Mouse (Mus musculus) liver (tissue): ENCODE data around the gene Med27.

Source experiments
- DNase-seq: peaks from one replicate; pipeline ENCODE4 v3.0.0-alpha.2; 2020; ENCODE audit warnings: mixed read lengths

Gene Med27

GRCm38 (mm10) chr2:29481856-29482255 lies 135.2 kb downstream of the Med27 start:
- DNase-seq, result no peak

- DNase-seq, result no peak
Observed at GRCm38 (mm10) chr2:29482979-29483718, 136.5 kb downstream of the Med27 start.

GRCm38 (mm10) chr2:29485519-29485918 lies 138.9 kb downstream of the Med27 start:
- DNase-seq, result no peak

GRCm38 (mm10) chr2:29486491-29486890 lies 139.9 kb downstream of the Med27 start:
- no peak for DNase-seq

- no peak for DNase-seq
Observed at GRCm38 (mm10) chr2:29487652-29488051, 141.0 kb downstream of the Med27 start.

- DNase-seq, result no peak
Observed at GRCm38 (mm10) chr2:29488379-29489236, 142.0 kb downstream of the Med27 start.

- no peak for DNase-seq
Observed at GRCm38 (mm10) chr2:29491656-29492055, 145.0 kb downstream of the Med27 start.

- no peak for DNase-seq
Observed at GRCm38 (mm10) chr2:29493396-29494031, 146.9 kb downstream of the Med27 start.

- DNase-seq, result no peak
Observed at GRCm38 (mm10) chr2:29495271-29495670, 148.7 kb downstream of the Med27 start.

GRCm38 (mm10) chr2:29500601-29501350 lies 154.2 kb downstream of the Med27 start:
- no peak for DNase-seq

GRCm38 (mm10) chr2:29501381-29501780 lies 154.8 kb downstream of the Med27 start:
- DNase-seq, result no peak

GRCm38 (mm10) chr2:29504848-29505247 lies 158.2 kb downstream of the Med27 start:
- no peak for DNase-seq

GRCm38 (mm10) chr2:29506411-29506810 lies 159.8 kb downstream of the Med27 start:
- DNase-seq, result no peak

- no peak for DNase-seq
Observed at GRCm38 (mm10) chr2:29513131-29513530, 166.5 kb downstream of the Med27 start.

- DNase-seq, result no peak
Observed at GRCm38 (mm10) chr2:29514836-29515235, 168.2 kb downstream of the Med27 start.

- DNase-seq, result no peak
Observed at GRCm38 (mm10) chr2:29515831-29516447, 169.3 kb downstream of the Med27 start.

- no peak for DNase-seq
Observed at GRCm38 (mm10) chr2:29516621-29517170, 170.1 kb downstream of the Med27 start.

GRCm38 (mm10) chr2:29519402-29519801 lies 172.8 kb downstream of the Med27 start:
- DNase-seq, result no peak

- DNase-seq, result no peak
Observed at GRCm38 (mm10) chr2:29520206-29520605, 173.6 kb downstream of the Med27 start.

GRCm38 (mm10) chr2:29521486-29521885 lies 174.9 kb downstream of the Med27 start:
- no peak for DNase-seq

- DNase-seq, result no peak
Observed at GRCm38 (mm10) chr2:29523918-29524811, 177.5 kb downstream of the Med27 start.
